Comparison of ENCODE assay signal across 9 mouse cellular contexts in the genomic region with DNA sequence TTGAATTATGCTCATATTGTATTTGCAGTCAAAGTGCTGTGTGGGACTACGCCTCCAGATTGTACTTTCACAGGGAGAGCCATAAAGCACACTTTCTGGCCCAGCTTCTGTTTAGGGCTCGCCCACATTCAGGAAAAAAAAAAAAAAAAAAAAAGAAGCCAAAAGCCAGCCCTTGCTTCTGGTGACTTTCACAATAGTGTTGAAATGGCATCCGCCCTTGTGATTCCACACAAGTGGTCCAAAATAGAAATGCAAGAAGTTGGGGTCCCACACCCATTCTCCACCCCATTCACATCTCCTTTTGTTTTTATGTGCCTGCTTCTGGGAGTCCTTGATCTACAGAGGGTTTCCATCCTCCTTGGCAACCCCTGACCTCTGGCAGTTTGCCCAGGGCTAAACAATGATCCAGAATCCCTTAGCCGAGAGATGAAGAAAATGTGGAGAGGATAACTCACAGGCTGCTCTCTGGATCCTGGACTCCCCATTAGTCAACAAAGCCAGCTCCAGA.
A peak's percentile ranks its signal among the peaks of the same experiment; 100 is the strongest.
DNase-seq lines count a peak whose midpoint lies in the region; ATAC-seq lines count a peak whose summit lies in the region.
"Had no signal": no experiment of that assay in that cellular context is flagged by ENCODE, and none has a peak within 500 bp of the region (broad histone marks: within the 10 kb centered on the region; RNA-seq: fewer than 3 reads in every experiment).

No protein-coding gene starts in this region.

- H3K27me3 ChIP-seq in midbrain, embryonic 11.5 days (ENCODE audit: control insufficient read depth, insufficient read depth, low read length), result no peaks in the 10 kb centered on the region
- H3K27me3 ChIP-seq in midbrain, embryonic 15.5 days (replicated peaks), result no peaks in the 10 kb centered on the region
- no peaks in the 10 kb centered on the region for H3K27me3 ChIP-seq in heart, embryonic 16.5 days (ENCODE audit: control insufficient read depth, insufficient read depth, low read length)
- H3K27me3 ChIP-seq: neural tube, embryonic 13.5 days had no signal

- no peak overlapping the region for H3K4me2 ChIP-seq in midbrain, embryonic 11.5 days
- H3K4me2 ChIP-seq in midbrain, embryonic 15.5 days, result no peak overlapping the region
- H3K4me2 ChIP-seq in heart, embryonic 16.5 days (ENCODE audit: low read depth, low read length), result no peak overlapping the region
- H3K4me2 ChIP-seq: neural tube, embryonic 13.5 days had no signal

- peaks cover 6% of the 10 kb centered on the region for H3K4me1 ChIP-seq in midbrain, embryonic 11.5 days (ENCODE audit: control insufficient read depth, insufficient read depth, low read length)
- peaks cover 3% of the 10 kb centered on the region; the same call in 1 of the 2 replicates for H3K4me1 ChIP-seq in midbrain, embryonic 15.5 days
- peaks cover 15% of the 10 kb centered on the region for H3K4me1 ChIP-seq in heart, embryonic 16.5 days (ENCODE audit: control insufficient read depth, insufficient read depth, low read length)

- peak; percentile 68 for ATAC-seq in midbrain, embryonic 11.5 days (ENCODE audit: low FRiP score)
- no peak for ATAC-seq in midbrain, embryonic 15.5 days (replicated peaks)
- peak; percentile 50; the same call in 1 of the 2 replicates for ATAC-seq in heart, embryonic 16.5 days (replicated peaks; ENCODE audit: extremely low read depth, insufficient read depth, low FRiP score)

- H3K9ac ChIP-seq in midbrain, embryonic 11.5 days (ENCODE audit: low read length), result no peak overlapping the region
- H3K9ac ChIP-seq in midbrain, embryonic 15.5 days, result no peak overlapping the region
- H3K9ac ChIP-seq in heart, embryonic 16.5 days (ENCODE audit: low read length), result no peak overlapping the region
- H3K9ac ChIP-seq: neural tube, embryonic 13.5 days had no signal

- WGBS in midbrain, embryonic 11.5 days, result 26% methylated on average over 4 of the region's 4 CpGs
- 29% methylated on average over 4 of the region's 4 CpGs for WGBS in midbrain, embryonic 15.5 days
- 24% methylated on average over 4 of the region's 4 CpGs for WGBS in heart, embryonic 16.5 days

- H3K9me3 ChIP-seq in midbrain, embryonic 11.5 days (ENCODE audit: control insufficient read depth, low read length), result no peaks in the 10 kb centered on the region
- no peaks in the 10 kb centered on the region for H3K9me3 ChIP-seq in midbrain, embryonic 15.5 days
- peaks cover 4% of the 10 kb centered on the region for H3K9me3 ChIP-seq in heart, embryonic 16.5 days (replicated peaks; ENCODE audit: control insufficient read depth, low read length)

- no peak overlapping the region for H3K4me3 ChIP-seq in midbrain, embryonic 11.5 days (ENCODE audit: low read depth, low read length)
- H3K4me3 ChIP-seq in midbrain, embryonic 15.5 days, result no peak overlapping the region
- H3K4me3 ChIP-seq in heart, embryonic 16.5 days (ENCODE audit: low read length), result no peak overlapping the region
- H3K4me3 ChIP-seq: neural tube, embryonic 13.5 days had no signal

- H3K36me3 ChIP-seq in midbrain, embryonic 11.5 days (ENCODE audit: control insufficient read depth, insufficient read depth, low read length), result no peaks in the 10 kb centered on the region
- H3K36me3 ChIP-seq in midbrain, embryonic 15.5 days (replicated peaks), result no peaks in the 10 kb centered on the region
- H3K36me3 ChIP-seq in heart, embryonic 16.5 days (ENCODE audit: control insufficient read depth, insufficient read depth), result no peaks in the 10 kb centered on the region
- H3K36me3 ChIP-seq: neural tube, embryonic 13.5 days had no signal

- no peak overlapping the region for H3K27ac ChIP-seq in midbrain, embryonic 11.5 days (ENCODE audit: low read depth, low read length)
- H3K27ac ChIP-seq in midbrain, embryonic 15.5 days, result no peak overlapping the region
- peak overlapping the region; percentile 70 for H3K27ac ChIP-seq in heart, embryonic 16.5 days (ENCODE audit: low read length)
- H3K27ac ChIP-seq: neural tube, embryonic 13.5 days had no signal

- no peak for DNase-seq in midbrain, embryonic 11.5 days (ENCODE audit: low spot score, missing footprints)
- DNase-seq in embryo, embryonic 9.5 days (ENCODE audit: extremely low spot score), result peak; percentile 40
- DNase-seq in kidney, postnatal 14 days, result peak; percentile 86
- DNase-seq in lung, postnatal 10 days, result peak; percentile 94
- DNase-seq in testis, postnatal 10 days (ENCODE audit: low spot score), result peak; percentile 81
- no peak for DNase-seq in natural killer cell, adult 2 months (ENCODE audit: low spot score in 2 of 2)

Comparison
In these comparisons a context has a peak if more than half of its experiments do, and no peak if none do; other contexts are left out.
1. DNase-seq: peak in embryo, embryonic 9.5 days (single experiment), kidney, postnatal 14 days (single experiment), lung, postnatal 10 days (single experiment) and testis, postnatal 10 days (single experiment); none in midbrain, embryonic 11.5 days (single experiment) and natural killer cell, adult 2 months (0 of 2).